Mouse (Mus musculus) lung, embryonic 14.5 days (tissue): ENCODE data around the gene Gm6408. TPM values are rescaled to one million over a fixed set of nuclear protein-coding genes. Genes with fewer than 3 reads are reported as not detected.

Source experiments
- ATAC-seq: fragments of 200-750 bp; cut with Nextera tagmentation; 2 replicates; pipeline ENCODE4 v1.8.0; 2017; ENCODE audit warnings: mild to moderate bottlenecking, moderate TSS enrichment, moderate library complexity; ENCODE audit not compliant: insufficient read depth
- DNase-seq: peaks from one replicate; pipeline ENCODE4 v3.0.0-alpha.2; 2015
- H3K27ac ChIP-seq: fragments of 300-500 bp; sonication (generic); 2 replicates; pipeline ENCODE4 v1.5.1; 2014; ENCODE audit warnings: low read depth, mild to moderate bottlenecking, moderate library complexity
- H3K27me3 ChIP-seq: fragments of 300-500 bp; sonication (generic); 2 replicates; pipeline ENCODE4 v1.6.1; 2014; ENCODE audit warnings: low read length, control low read depth; ENCODE audit not compliant: insufficient read depth
- H3K36me3 ChIP-seq: fragments of 300-500 bp; sonication (generic); 2 replicates; pipeline ENCODE4 v1.6.1; 2014; ENCODE audit warnings: control low read depth; ENCODE audit not compliant: insufficient read depth
- H3K4me1 ChIP-seq: fragments of 300-500 bp; sonication (generic); 2 replicates; pipeline ENCODE4 v1.6.1; 2014; ENCODE audit warnings: antibody characterized with exemption, control low read depth; ENCODE audit not compliant: insufficient read depth
- H3K4me2 ChIP-seq: fragments of 300-500 bp; sonication (generic); 2 replicates; pipeline ENCODE4 v1.6.1; 2014; ENCODE audit warnings: mild to moderate bottlenecking
- H3K4me3 ChIP-seq: fragments of 300-500 bp; sonication (generic); 2 replicates; pipeline ENCODE4 v1.5.1; 2014; ENCODE audit warnings: low read depth, low read length
- H3K9ac ChIP-seq: fragments of 300-500 bp; sonication (generic); 2 replicates; pipeline ENCODE4 v1.6.1; 2014
- H3K9me3 ChIP-seq: fragments of 300-500 bp; sonication (generic); 2 replicates; pipeline ENCODE4 v1.6.1; 2016; ENCODE audit warnings: low read depth, low read length, control low read depth
- CTCF ChIP-seq: IDR thresholded peaks from 2 replicates; pipeline ENCODE4 v1.5.1; 2016; ENCODE audit warnings: antibody characterized with exemption, low read depth
- WGBS: fragments of 180-500 bp; shearing (Covaris S2); extraction: QIAGEN DNeasy Blood & Tissue Kit; methylation state at CpG from one replicate; pipeline ENCODE4 v1.1.7; 2014; 5-methylcytosine and 5-hydroxymethylcytosine counted together
- polyA plus RNA-seq: library from polyadenylated mRNA; unstranded; fragments of >200 nt; fragmentation: Nextera tagmentation; extraction: Ambion mirVana; gene quantifications from 2 replicates; pipeline ENCODE4 v1.2.1, GENCODE M21; 2014

The Gm6408 gene
- polyA plus RNA-seq, 1 experiment from 2014 or later = not detected

DNA sequence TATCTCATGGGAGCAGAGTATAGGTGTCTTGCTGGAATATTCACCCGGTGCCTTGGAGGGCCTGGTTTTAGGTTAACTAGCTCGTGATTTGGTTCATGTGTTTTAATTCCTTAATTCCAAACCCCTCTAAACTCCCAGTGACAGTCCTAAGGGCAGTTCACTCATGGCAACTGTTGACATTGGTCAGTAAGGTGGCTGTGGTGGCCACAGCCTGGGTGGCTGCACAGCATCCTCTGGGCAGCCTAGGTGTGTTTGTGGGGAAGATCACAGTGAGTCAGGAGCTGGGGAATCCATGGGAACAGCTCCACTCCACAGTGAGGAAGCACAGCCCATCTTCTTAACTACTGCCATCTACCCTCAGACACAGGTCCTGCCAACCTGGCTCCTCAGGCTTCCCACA lies 35.1 kb upstream of the Gm6408 start:
- Histone ChIP-seq H3K4me3 (no peak overlapping the region), H3K4me1 (no peaks in the 10 kb centered on the region), H3K36me3 (no peaks in the 10 kb centered on the region), H3K27me3 (no peaks in the 10 kb centered on the region), H3K27ac (no peak overlapping the region), H3K9ac (no peak overlapping the region), H3K4me2 (no peak overlapping the region), H3K9me3 (no peaks in the 10 kb centered on the region)
- TF ChIP-seq CTCF = no peak
- DNase-seq = no peak
- 67% methylated on average over 2 of the region's 2 CpGs for WGBS
- no peak for ATAC-seq

DNA sequence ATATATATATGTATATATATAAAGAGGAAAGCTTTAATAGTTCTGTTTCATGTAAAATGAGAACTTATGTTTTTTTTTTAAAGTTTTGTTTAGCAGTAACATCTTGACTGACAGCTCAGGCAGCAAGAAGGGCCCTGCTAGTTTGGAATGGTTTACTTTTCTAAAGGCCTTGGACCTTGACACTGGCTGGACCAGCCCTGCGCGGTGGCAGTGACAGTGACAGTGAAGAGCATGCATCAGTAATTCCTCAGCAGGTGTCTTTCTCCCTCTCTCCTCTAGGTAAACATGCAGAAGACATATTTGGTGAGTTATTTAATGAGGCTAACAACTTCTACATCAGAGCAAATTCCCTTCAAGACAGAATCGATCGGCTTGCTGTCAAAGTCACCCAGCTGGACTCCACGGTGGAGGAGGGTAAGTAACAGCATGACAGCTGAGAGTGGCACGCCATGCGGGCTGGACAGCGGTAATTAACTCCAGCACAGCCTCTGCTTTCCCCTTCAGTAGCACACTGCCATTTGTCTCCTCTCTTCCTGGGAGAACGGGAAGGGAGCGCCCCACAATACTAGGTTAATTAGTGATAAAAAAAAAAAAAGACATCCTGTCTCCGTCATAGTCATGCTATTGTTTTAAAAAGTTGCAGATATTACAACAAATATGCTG lies 30.0 kb upstream of the Gm6408 start:
- H3K36me3 ChIP-seq = no peaks in the 10 kb centered on the region
- H3K4me3 ChIP-seq = no peak overlapping the region
- H3K9ac ChIP-seq = no peak overlapping the region
- no peaks in the 10 kb centered on the region for H3K9me3 ChIP-seq
- H3K27me3 ChIP-seq = no peaks in the 10 kb centered on the region
- no peak overlapping the region for H3K4me2 ChIP-seq
- H3K27ac ChIP-seq = no peak overlapping the region
- H3K4me1 ChIP-seq = no peaks in the 10 kb centered on the region
- no peak for TF ChIP-seq CTCF
- 73% methylated on average over 11 of the region's 11 CpGs for WGBS
- DNase-seq (no peak), ATAC-seq (no peak)

GRCm38 (mm10) chr5:146453556-146453955 lies 28.2 kb upstream of the Gm6408 start:
- Histone ChIP-seq H3K4me1 (no peaks in the 10 kb centered on the region), H3K27me3 (no peaks in the 10 kb centered on the region), H3K4me3 (no peak overlapping the region), H3K4me2 (no peak overlapping the region), H3K9me3 (no peaks in the 10 kb centered on the region), H3K9ac (no peak overlapping the region), H3K27ac (no peak overlapping the region), H3K36me3 (no peaks in the 10 kb centered on the region)
- DNase-seq (no peak), ATAC-seq (no peak)
- no peak for TF ChIP-seq CTCF
- WGBS = 88% methylated on average over 6 of the region's 6 CpGs

GRCm38 (mm10) chr5:146461612-146462011 lies 20.2 kb upstream of the Gm6408 start:
- Histone ChIP-seq H3K4me1 (no peaks in the 10 kb centered on the region), H3K4me2 (no peak overlapping the region), H3K27ac (no peak overlapping the region), H3K9ac (no peak overlapping the region), H3K4me3 (no peak overlapping the region), H3K36me3 (no peaks in the 10 kb centered on the region), H3K9me3 (no peaks in the 10 kb centered on the region), H3K27me3 (no peaks in the 10 kb centered on the region)
- ATAC-seq = no peak
- no peak for TF ChIP-seq CTCF
- no peak for DNase-seq
- 66% methylated on average over 8 of the region's 8 CpGs for WGBS

DNA sequence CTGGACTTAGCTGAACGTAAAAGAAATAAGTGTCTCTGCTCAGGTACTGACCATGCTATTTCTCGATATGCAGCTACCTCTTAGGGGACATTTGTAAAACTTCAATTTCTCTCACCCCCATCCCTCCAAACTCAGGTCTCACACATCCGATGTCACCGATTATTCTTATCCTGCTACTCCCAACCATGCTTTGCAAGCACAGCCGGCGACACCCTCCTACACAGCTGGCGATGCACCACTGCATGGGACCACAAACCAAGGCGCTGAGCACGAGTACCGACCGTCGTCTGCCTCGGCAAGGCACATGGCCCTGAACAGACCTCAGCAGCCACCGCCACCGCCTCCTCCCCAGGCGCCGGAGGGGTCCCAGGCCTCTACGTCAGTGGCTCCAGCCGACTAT lies 15.1 kb upstream of the Gm6408 start:
- Histone ChIP-seq H3K27me3 (no peaks in the 10 kb centered on the region), H3K36me3 (no peaks in the 10 kb centered on the region), H3K4me3 (no peak overlapping the region), H3K4me2 (no peak overlapping the region), H3K4me1 (no peaks in the 10 kb centered on the region), H3K27ac (no peak overlapping the region), H3K9me3 (no peaks in the 10 kb centered on the region), H3K9ac (no peak overlapping the region)
- ATAC-seq (no peak), DNase-seq (no peak)
- WGBS = 90% methylated on average over 19 of the region's 19 CpGs
- no peak for TF ChIP-seq CTCF

DNA sequence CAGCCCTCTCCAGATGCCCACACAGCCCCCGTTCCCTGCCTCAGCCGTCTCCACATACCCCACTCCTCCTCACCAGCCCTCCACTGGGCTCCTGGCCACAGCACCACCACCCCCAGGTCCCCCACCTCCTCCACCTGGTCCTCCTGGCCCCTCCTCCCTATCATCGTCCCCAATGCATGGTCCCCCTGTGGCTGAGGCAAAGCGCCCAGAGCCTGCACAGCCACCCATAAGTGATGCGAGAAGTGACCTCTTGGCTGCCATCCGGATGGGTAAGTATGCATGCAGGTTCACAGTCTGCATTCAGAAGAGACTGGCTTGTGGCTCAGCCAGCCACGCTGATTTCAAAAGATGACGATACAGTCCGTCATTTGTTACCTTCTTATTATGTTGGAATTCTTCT lies 13.5 kb upstream of the Gm6408 start:
- Histone ChIP-seq H3K4me1 (no peaks in the 10 kb centered on the region), H3K4me3 (no peak overlapping the region), H3K36me3 (no peaks in the 10 kb centered on the region), H3K27ac (no peak overlapping the region), H3K4me2 (no peak overlapping the region), H3K9me3 (no peaks in the 10 kb centered on the region), H3K27me3 (no peaks in the 10 kb centered on the region), H3K9ac (no peak overlapping the region)
- TF ChIP-seq CTCF = no peak
- WGBS = 89% methylated on average over 9 of the region's 9 CpGs
- DNase-seq = no peak
- ATAC-seq = no peak

DNA sequence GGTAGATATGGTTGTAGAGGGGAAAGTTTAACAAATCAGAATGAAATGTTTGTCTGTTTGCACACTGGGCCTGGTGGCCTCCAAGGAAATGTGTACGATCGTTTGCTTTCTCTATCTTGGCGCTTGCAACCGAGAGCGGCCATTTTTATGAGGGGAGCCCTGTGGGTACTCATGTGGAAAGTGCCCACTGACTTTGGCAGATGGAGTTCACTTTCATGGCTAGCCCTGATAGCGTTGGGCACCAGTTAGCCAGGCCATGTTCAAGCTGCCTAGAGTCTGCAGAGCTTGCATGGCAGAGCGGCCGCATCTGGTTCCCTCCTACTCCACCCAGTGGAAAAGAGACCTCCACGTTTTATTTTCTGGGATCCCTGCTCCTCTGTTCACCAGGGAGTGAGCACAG lies 10.9 kb upstream of the Gm6408 start:
- H3K9ac ChIP-seq = no peak overlapping the region
- no peak for DNase-seq
- H3K4me1 ChIP-seq = no peaks in the 10 kb centered on the region
- no peak for TF ChIP-seq CTCF
- ATAC-seq = no peak
- no peak overlapping the region for H3K4me2 ChIP-seq
- WGBS = 83% methylated on average over 9 of the region's 9 CpGs
- no peaks in the 10 kb centered on the region for H3K9me3 ChIP-seq
- H3K27ac ChIP-seq = no peak overlapping the region
- no peaks in the 10 kb centered on the region for H3K36me3 ChIP-seq
- H3K27me3 ChIP-seq = no peaks in the 10 kb centered on the region
- H3K4me3 ChIP-seq = no peak overlapping the region

GRCm38 (mm10) chr5:146471311-146471710 lies 10.5 kb upstream of the Gm6408 start:
- DNase-seq = no peak
- ATAC-seq = no peak
- 67% methylated on average over 5 of the region's 5 CpGs for WGBS

More at GRCm38 (mm10) chr5:146471311-146471710, 10.5 kb upstream of the Gm6408 start:
- Histone ChIP-seq H3K27me3 (no peaks in the 10 kb centered on the region), H3K9me3 (no peaks in the 10 kb centered on the region), H3K4me1 (no peaks in the 10 kb centered on the region), H3K4me3 (no peak overlapping the region), H3K36me3 (no peaks in the 10 kb centered on the region), H3K4me2 (no peak overlapping the region), H3K9ac (no peak overlapping the region), H3K27ac (no peak overlapping the region)
- no peak for TF ChIP-seq CTCF
